Mouse (Mus musculus): ENCODE data around the gene Ate1. TPM values are rescaled to one million over a fixed set of nuclear protein-coding genes. Genes with fewer than 3 reads are reported as not detected.

The Ate1 gene
- polyA plus RNA-seq (2012; rRNA removed) = 3.8 and 4.4 TPM in 2 replicates

GRCm38 (mm10) chr7:130520049-130520425 lies at the start of gene Ate1:
TSS of gene Ate1 (minus strand) at chr7:130520369.

Other genes with a start within 250 kb of the Ate1 start
- 37.6 and 37.7 TPM in 2 replicates for gene Nsmce4a, start 52.7 kb upstream of the Ate1 start, polyA plus RNA-seq (2012; rRNA removed)
- 4.0 and 4.6 TPM in 2 replicates for gene Tacc2, start 57.1 kb upstream of the Ate1 start, polyA plus RNA-seq (2012; rRNA removed)